Mouse (Mus musculus) thymus, postnatal 14 days (tissue): ENCODE measurements around the gene Prss54.

Experiments
- DNase-seq: peaks from one replicate; pipeline ENCODE4 v3.0.0; 2021

Prss54 gene

DNA sequence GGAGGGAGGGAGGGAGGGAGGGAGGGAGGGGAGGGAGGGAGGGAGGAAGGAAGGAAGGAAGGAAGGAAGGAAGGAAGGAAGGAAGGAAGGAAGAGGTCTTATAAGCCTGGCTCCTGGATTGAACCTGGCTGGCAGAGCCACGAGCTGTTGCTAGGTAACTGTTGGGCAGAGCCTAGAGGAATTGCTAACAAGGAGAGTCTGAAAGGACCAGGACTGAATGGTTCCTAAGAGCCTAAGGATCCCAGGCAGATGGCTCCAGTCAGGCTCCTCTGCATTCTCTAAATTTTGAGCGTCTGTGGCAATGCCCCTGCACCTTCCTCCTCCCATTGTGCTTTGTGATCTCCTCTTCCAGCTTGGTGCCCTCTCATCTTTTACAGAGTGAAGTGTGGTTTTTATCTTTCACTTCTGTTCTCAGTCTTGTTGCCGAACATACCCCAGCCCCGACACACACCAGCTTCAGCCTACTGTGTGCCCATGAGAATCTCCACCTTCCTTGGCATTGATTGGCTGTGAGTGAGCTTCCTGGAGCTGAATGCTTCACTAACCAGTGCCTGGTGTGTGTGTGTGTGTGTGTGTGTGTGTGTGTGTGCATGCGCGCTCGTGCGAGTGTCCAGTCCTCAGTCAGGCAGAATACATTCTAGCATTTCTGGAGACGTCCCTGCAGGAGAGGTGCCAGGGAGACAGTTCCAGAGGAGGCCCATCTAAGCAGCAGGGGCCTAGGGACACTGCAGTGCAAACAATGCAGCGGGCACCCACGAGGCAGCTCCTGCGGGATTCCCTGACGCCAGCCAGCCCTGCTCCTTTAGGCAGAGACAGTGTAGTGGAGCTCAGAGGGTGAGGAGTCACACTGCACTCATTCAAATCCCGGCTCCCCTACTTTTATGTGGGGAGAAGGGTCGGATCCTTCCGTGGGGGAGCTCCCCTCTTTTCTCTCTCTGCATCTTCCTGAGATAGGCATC, 26.0 kb downstream of the Prss54 start:
- no peak for DNase-seq

- no peak for DNase-seq
Observed at GRCm38 (mm10) chr8:95547931-95548330, 28.2 kb downstream of the Prss54 start.

GRCm38 (mm10) chr8:95546986-95547385, 29.2 kb downstream of the Prss54 start:
- DNase-seq, result no peak

DNA sequence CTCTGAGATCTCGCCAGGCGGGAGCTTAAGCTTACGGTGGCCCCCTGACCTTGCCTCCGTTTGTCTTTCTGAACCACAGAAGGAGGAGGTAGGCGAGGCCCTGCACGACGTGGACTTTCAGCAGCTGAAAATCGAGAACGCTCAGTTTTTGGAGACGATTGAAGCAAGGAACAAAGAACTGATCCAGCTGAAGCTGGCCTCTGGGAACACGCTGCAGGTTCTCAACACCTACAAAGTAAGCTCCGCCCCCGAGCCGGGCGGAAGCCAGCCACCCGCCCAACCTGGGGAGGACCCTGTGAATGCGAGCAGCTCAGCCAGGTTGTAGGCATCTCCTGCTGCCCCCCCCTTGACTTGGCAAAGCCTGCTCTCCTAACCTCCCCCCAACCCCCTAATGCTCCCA, 30.3 kb downstream of the Prss54 start:
- no peak for DNase-seq

- no peak for DNase-seq
Observed at GRCm38 (mm10) chr8:95543065-95543464, 33.1 kb downstream of the Prss54 start.

DNA sequence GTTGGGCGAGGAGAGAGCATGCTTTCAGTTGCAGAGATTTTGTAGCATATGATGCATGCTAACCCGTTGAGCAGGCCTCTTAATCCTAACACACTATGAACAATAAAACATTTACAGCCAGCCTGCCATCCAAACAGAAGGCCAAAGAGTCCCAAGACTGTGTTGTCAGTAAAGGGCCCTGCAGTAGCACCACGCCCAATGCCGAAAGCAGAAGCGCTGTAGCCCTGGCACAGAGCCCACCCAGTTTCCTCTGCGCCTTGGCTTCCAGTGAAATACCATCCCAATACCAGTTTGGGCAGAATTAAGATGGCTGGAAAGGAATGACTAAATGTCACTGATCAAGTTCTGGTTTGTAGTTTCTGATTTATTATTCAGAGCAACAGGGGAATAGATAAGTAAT, 33.9 kb downstream of the Prss54 start:
- DNase-seq, result no peak

- no peak for DNase-seq
Observed at GRCm38 (mm10) chr8:95539487-95539886, 36.7 kb downstream of the Prss54 start.

- DNase-seq, result peak; percentile 30
Observed at GRCm38 (mm10) chr8:95533584-95534387, 42.4 kb downstream of the Prss54 start, which contains the start of gene Ccdc113. TSS of gene Ccdc113 (plus strand) at chr8:95534085.

DNA sequence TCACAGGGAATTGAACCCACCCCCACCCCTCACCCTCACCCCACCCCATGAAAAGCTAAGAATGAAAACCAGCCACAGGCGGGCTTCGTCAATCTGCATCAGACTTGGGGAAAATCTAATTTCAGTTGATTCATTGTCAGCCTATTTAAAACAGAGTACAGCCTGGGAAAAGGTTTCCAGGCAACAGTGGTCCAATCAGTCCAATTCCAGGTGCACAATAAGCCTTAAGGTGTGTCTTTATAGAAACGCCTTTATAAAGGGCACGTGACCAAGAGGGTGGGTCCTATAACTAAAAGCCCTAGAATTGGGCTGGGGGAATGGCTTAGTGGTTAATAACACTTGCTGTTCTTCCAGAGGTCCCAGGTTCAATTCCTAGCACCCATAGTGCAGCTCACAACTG, 43.9 kb downstream of the Prss54 start:
- DNase-seq, result no peak

GRCm38 (mm10) chr8:95528750-95529310, 47.3 kb downstream of the Prss54 start:
- peak; percentile 11 for DNase-seq

- no peak for DNase-seq
Observed at GRCm38 (mm10) chr8:95528194-95528593, 47.9 kb downstream of the Prss54 start.

- no peak for DNase-seq
Observed at GRCm38 (mm10) chr8:95523991-95524390, 52.1 kb downstream of the Prss54 start.

GRCm38 (mm10) chr8:95516928-95517327, 59.2 kb downstream of the Prss54 start:
- no peak for DNase-seq

- no peak for DNase-seq
Observed at GRCm38 (mm10) chr8:95513219-95513618, 62.9 kb downstream of the Prss54 start.

GRCm38 (mm10) chr8:95512257-95512656, 63.9 kb downstream of the Prss54 start:
- DNase-seq, result no peak
